Mouse (Mus musculus): ENCODE measurements around the gene Olfr981.

- TF ChIP-seq POLR2A (IDR thresholded peaks at IDR 0.05; ENCODE audit: borderline replicate concordance, extremely low read depth, insufficient read depth, insufficient read length, poor library complexity, severe bottlenecking) (no peak), CTCF (IDR thresholded peaks at IDR 0.05; ENCODE audit: borderline replicate concordance, extremely low read depth, insufficient read depth, insufficient read length) (no peak)
Observed at GRCm38 (mm10) chr9:40009482-40009881, 11.8 kb upstream of the Olfr981 start, which contains the start of gene Olfr980.
